8 mouse cellular contexts compared by ENCODE assay signal in genomic region chr19:11819143-11819700, GRCm38 (mm10). TPM values are rescaled to one million over a fixed set of nuclear protein-coding genes. Genes with fewer than 3 reads are reported as not detected.
DNase-seq lines count a peak whose midpoint lies in the region; ATAC-seq lines count a peak whose summit lies in the region.

Stx3 (minus strand) TSS chr19:11819403.

- WGBS in kidney, embryonic 15.5 days, result under 1% methylated on average over 20 of the region's 20 CpGs
- WGBS in embryonic facial prominence, embryonic 15.5 days, result under 1% methylated on average over 20 of the region's 20 CpGs
- under 1% methylated on average over 20 of the region's 20 CpGs for WGBS in midbrain, embryonic 16.5 days

- H3K9ac ChIP-seq in kidney, embryonic 15.5 days, result peak within 1 kb of the TSS; percentile 77
- H3K9ac ChIP-seq in embryonic facial prominence, embryonic 15.5 days, result peak within 1 kb of the TSS; percentile 44
- H3K9ac ChIP-seq in midbrain, embryonic 16.5 days (ENCODE audit: low read depth, low read length), result peak within 1 kb of the TSS; percentile 95

- no peaks in the 10 kb centered on the region for H3K36me3 ChIP-seq in kidney, embryonic 15.5 days
- no peaks in the 10 kb centered on the region for H3K36me3 ChIP-seq in embryonic facial prominence, embryonic 15.5 days
- H3K36me3 ChIP-seq in midbrain, embryonic 16.5 days (ENCODE audit: control insufficient read depth, insufficient read depth, low read length), result no peaks in the 10 kb centered on the region

- no peaks in the 10 kb centered on the region for H3K9me3 ChIP-seq in kidney, embryonic 15.5 days (replicated peaks)
- no peaks in the 10 kb centered on the region for H3K9me3 ChIP-seq in embryonic facial prominence, embryonic 15.5 days (replicated peaks)
- no peaks in the 10 kb centered on the region for H3K9me3 ChIP-seq in midbrain, embryonic 16.5 days (replicated peaks; ENCODE audit: control insufficient read depth, low read length, poor library complexity, severe bottlenecking)

- peaks cover 4% of the 10 kb centered on the region; the same call in 1 of the 2 replicates for H3K27me3 ChIP-seq in kidney, embryonic 15.5 days
- peaks cover 26% of the 10 kb centered on the region for H3K27me3 ChIP-seq in embryonic facial prominence, embryonic 15.5 days
- H3K27me3 ChIP-seq in midbrain, embryonic 16.5 days (ENCODE audit: control insufficient read depth, insufficient read depth, low read depth, low read length), result no peaks in the 10 kb centered on the region

- peaks cover 29% of the 10 kb centered on the region for H3K4me1 ChIP-seq in kidney, embryonic 15.5 days
- H3K4me1 ChIP-seq in embryonic facial prominence, embryonic 15.5 days, result peaks cover 20% of the 10 kb centered on the region
- H3K4me1 ChIP-seq in midbrain, embryonic 16.5 days (ENCODE audit: control insufficient read depth, insufficient read depth, low read length), result peaks cover 19% of the 10 kb centered on the region

- DNase-seq in kidney, postnatal 4 days, result no peak
- peak; percentile 25 for DNase-seq in ZHBTc4 (ENCODE audit: low read depth, low spot score)
- DNase-seq in layer of hippocampus, postnatal 25 days (ENCODE audit: extremely low spot score in 1 of 2, low spot score in 1 of 2), result no peak
- DNase-seq in Muller cell, postnatal 12 days (ENCODE audit: inconsistent ontology term), result no peak
- no peak for DNase-seq in natural killer cell, adult 2 months (ENCODE audit: low spot score in 2 of 2)

- peak within 1 kb of the TSS; percentile 81 for H3K4me3 ChIP-seq in kidney, embryonic 15.5 days (replicated peaks)
- H3K4me3 ChIP-seq in embryonic facial prominence, embryonic 15.5 days (replicated peaks), result peak within 1 kb of the TSS; percentile 67
- peak within 1 kb of the TSS; percentile 87 for H3K4me3 ChIP-seq in midbrain, embryonic 16.5 days (ENCODE audit: low read depth, low read length)

- peak within 1 kb of the TSS; percentile 91 for H3K4me2 ChIP-seq in kidney, embryonic 15.5 days
- H3K4me2 ChIP-seq in embryonic facial prominence, embryonic 15.5 days (replicated peaks), result peak within 1 kb of the TSS; percentile 93
- peak within 1 kb of the TSS; percentile 93 for H3K4me2 ChIP-seq in midbrain, embryonic 16.5 days (ENCODE audit: low read length)

- peak within 1 kb of the TSS; percentile 79 for H3K27ac ChIP-seq in kidney, embryonic 15.5 days
- no peak within 1 kb of the TSS for H3K27ac ChIP-seq in embryonic facial prominence, embryonic 15.5 days (replicated peaks)
- H3K27ac ChIP-seq in midbrain, embryonic 16.5 days (ENCODE audit: low read length), result peak within 1 kb of the TSS; percentile 68

- ATAC-seq in kidney, embryonic 15.5 days (replicated peaks; ENCODE audit: low FRiP score), result 0 out of 2 replicates have a peak, but pooled peaks have one; percentile 1
- ATAC-seq in embryonic facial prominence, embryonic 15.5 days (ENCODE audit: insufficient number of reproducible peaks, low FRiP score, low TSS enrichment, low read depth), result no peak
- peak; percentile 18 for ATAC-seq in midbrain, embryonic 16.5 days

RNA-seq across cellular contexts. Expression of gene Stx3, which starts in this region (rescaled TPM):
- polyA plus RNA-seq in kidney, embryonic 15.5 days (2015; fragmentation: Nextera tagmentation; extraction: Ambion mirVana), result 20.4 TPM in 2 replicates
- polyA plus RNA-seq in embryonic facial prominence, embryonic 15.5 days (2015; fragmentation: Nextera tagmentation; extraction: Ambion mirVana), result 10.4 and 10.7 TPM in 2 replicates
- 10 to 100 TPM; 24.2 to 32.3 TPM for total RNA-seq in layer of hippocampus, postnatal 25 days (2021)
- polyA plus RNA-seq in midbrain, embryonic 16.5 days (2015; fragmentation: Nextera tagmentation; extraction: Ambion mirVana), result 35.9 and 40.2 TPM in 2 replicates

Comparison
In these comparisons a context has a peak if more than half of its experiments do, and no peak if none do; other contexts are left out.
1. H3K9ac ChIP-seq: peak in every context shown above with its lines; median percentile 95 in midbrain, embryonic 16.5 days; 77 in kidney, embryonic 15.5 days; 44 in embryonic facial prominence, embryonic 15.5 days.